Comparison of ENCODE assay signal across 16 mouse cellular contexts in genomic region chr4:126495942-126496790, GRCm38 (mm10). TPM values are rescaled to one million over a fixed set of nuclear protein-coding genes. Genes with fewer than 3 reads are reported as not detected.
DNase-seq lines count a peak whose midpoint lies in the region; ATAC-seq and TF ChIP-seq lines count a peak whose summit lies in the region.
"Had no signal": no experiment of that assay in that cellular context is flagged by ENCODE, and none has a peak within 500 bp of the region (broad histone marks: within the 10 kb centered on the region; RNA-seq: fewer than 3 reads in every experiment).

No protein-coding gene starts in this region.

- H3K4me2 ChIP-seq in heart, embryonic 15.5 days, result no peak overlapping the region
- 0 out of 2 replicates have a peak overlapping the region, but pooled peaks have one; percentile 18 for H3K4me2 ChIP-seq in lung, embryonic 14.5 days
- H3K4me2 ChIP-seq in intestine, embryonic 16.5 days (ENCODE audit: low read depth, low read length), result no peak overlapping the region
- no peak overlapping the region for H3K4me2 ChIP-seq in hindbrain, embryonic 16.5 days (ENCODE audit: low read length)
- H3K4me2 ChIP-seq: forebrain, embryonic 12.5 days; hindbrain, embryonic 13.5 days; liver, embryonic 13.5 days; neural tube, embryonic 13.5 days had no signal

- TF ChIP-seq POLR2A in lung, adult 2 months (IDR thresholded peaks at IDR 0.05; ENCODE audit: borderline replicate concordance, extremely low read depth, low read depth, low read length), result no peak

- no peak for DNase-seq in heart, postnatal 25 days (ENCODE audit: low spot score)
- peak; percentile 91 for DNase-seq in lung, embryonic 14.5 days
- no peak for DNase-seq in lung, adult 2 months
- DNase-seq in telencephalon, adult 2 months (ENCODE audit: low read depth, low spot score), result peak; percentile 6
- no peak for DNase-seq in retina, embryonic 14.5 days (ENCODE audit: low spot score)
- DNase-seq: adrenal gland, postnatal 10 days; cerebellum, adult 9-10 months; embryo, embryonic 11 days; liver, embryonic 13.5 days; thymus, postnatal 36 days had no signal

- no peaks in the 10 kb centered on the region for H3K36me3 ChIP-seq in heart, embryonic 15.5 days
- H3K36me3 ChIP-seq in lung, embryonic 14.5 days (ENCODE audit: insufficient read depth), result no peaks in the 10 kb centered on the region
- no peaks in the 10 kb centered on the region for H3K36me3 ChIP-seq in intestine, embryonic 16.5 days (ENCODE audit: control insufficient read depth, insufficient read depth, low read length)
- H3K36me3 ChIP-seq in hindbrain, embryonic 16.5 days (ENCODE audit: control insufficient read depth, insufficient read depth, low read length), result peaks cover 16% of the 10 kb centered on the region
- H3K36me3 ChIP-seq: liver, embryonic 13.5 days had no signal

- no peak for TF ChIP-seq CTCF in lung, embryonic 14.5 days (IDR thresholded peaks at IDR 0.05; ENCODE audit: low read depth)
- no peak for TF ChIP-seq CTCF in lung, adult 2 months (IDR thresholded peaks at IDR 0.05; ENCODE audit: insufficient read depth, low read length)

- H3K27ac ChIP-seq in heart, embryonic 15.5 days, result peak overlapping the region; percentile 52
- H3K27ac ChIP-seq in lung, embryonic 14.5 days (ENCODE audit: low read depth), result peak overlapping the region; percentile 87
- peak overlapping the region; percentile 34; the same call in 1 of the 2 replicates for H3K27ac ChIP-seq in intestine, embryonic 16.5 days (ENCODE audit: low read length)
- no peak overlapping the region for H3K27ac ChIP-seq in hindbrain, embryonic 16.5 days (ENCODE audit: low read depth, low read length)
- H3K27ac ChIP-seq: forebrain, embryonic 12.5 days; hindbrain, embryonic 13.5 days; liver, embryonic 13.5 days; neural tube, embryonic 13.5 days had no signal

- intact Hi-C loops in heart, postnatal 25 days (cut with DNase I), result no loop called here

- H3K27me3 ChIP-seq in heart, embryonic 15.5 days, result no peaks in the 10 kb centered on the region
- H3K27me3 ChIP-seq in lung, embryonic 14.5 days (ENCODE audit: insufficient read depth, low read length), result no peaks in the 10 kb centered on the region
- H3K27me3 ChIP-seq in intestine, embryonic 16.5 days (replicated peaks; ENCODE audit: control insufficient read depth, insufficient read depth, low read length), result no peaks in the 10 kb centered on the region
- H3K27me3 ChIP-seq in hindbrain, embryonic 16.5 days (replicated peaks; ENCODE audit: control insufficient read depth, insufficient read depth, low read length), result no peaks in the 10 kb centered on the region
- H3K27me3 ChIP-seq: forebrain, embryonic 12.5 days; hindbrain, embryonic 13.5 days; liver, embryonic 13.5 days; neural tube, embryonic 13.5 days had no signal

- no peak for ATAC-seq in heart, embryonic 15.5 days (replicated peaks; ENCODE audit: insufficient number of reproducible peaks, insufficient read depth, low FRiP score, low read depth)
- ATAC-seq in lung, embryonic 14.5 days (ENCODE audit: insufficient read depth), result peak; percentile 89
- no peak for ATAC-seq in intestine, embryonic 16.5 days
- ATAC-seq in hindbrain, embryonic 16.5 days, result no peak

- H3K9me3 ChIP-seq in heart, embryonic 15.5 days (replicated peaks), result no peaks in the 10 kb centered on the region
- no peaks in the 10 kb centered on the region for H3K9me3 ChIP-seq in lung, embryonic 14.5 days (ENCODE audit: low read depth, low read length)
- no peaks in the 10 kb centered on the region for H3K9me3 ChIP-seq in intestine, embryonic 16.5 days (ENCODE audit: control insufficient read depth, low read length)
- H3K9me3 ChIP-seq in hindbrain, embryonic 16.5 days (ENCODE audit: control insufficient read depth, low read length), result no peaks in the 10 kb centered on the region
- H3K9me3 ChIP-seq: forebrain, embryonic 12.5 days; hindbrain, embryonic 13.5 days; liver, embryonic 13.5 days; neural tube, embryonic 13.5 days had no signal

- peaks cover 6% of the 10 kb centered on the region; the same call in 1 of the 2 replicates for H3K4me1 ChIP-seq in heart, embryonic 15.5 days (replicated peaks)
- H3K4me1 ChIP-seq in lung, embryonic 14.5 days (ENCODE audit: insufficient read depth), result peaks cover 6% of the 10 kb centered on the region; the same call in 1 of the 2 replicates
- H3K4me1 ChIP-seq in lung, adult 2 months (ENCODE audit: control insufficient read depth, insufficient read depth, low read length), result peaks cover 9% of the 10 kb centered on the region; the same call in 1 of the 2 replicates
- H3K4me1 ChIP-seq in intestine, embryonic 16.5 days (ENCODE audit: control insufficient read depth, insufficient read depth, low read length), result no peaks in the 10 kb centered on the region
- H3K4me1 ChIP-seq in hindbrain, embryonic 16.5 days (ENCODE audit: control insufficient read depth, insufficient read depth, low read depth, low read length), result no peaks in the 10 kb centered on the region
- H3K4me1 ChIP-seq: forebrain, embryonic 12.5 days; hindbrain, embryonic 13.5 days; liver, embryonic 13.5 days; neural tube, embryonic 13.5 days had no signal

- 65% methylated on average over 5 of the region's 5 CpGs for WGBS in heart, embryonic 15.5 days
- 45% methylated on average over 5 of the region's 5 CpGs for WGBS in lung, embryonic 14.5 days
- 49% methylated on average over 5 of the region's 5 CpGs for WGBS in lung, adult 2 months
- 69% methylated on average over 5 of the region's 5 CpGs for WGBS in intestine, embryonic 16.5 days
- WGBS in hindbrain, embryonic 16.5 days, result 89% methylated on average over 5 of the region's 5 CpGs

- H3K9ac ChIP-seq in heart, embryonic 15.5 days, result no peak overlapping the region
- H3K9ac ChIP-seq in lung, embryonic 14.5 days, result no peak overlapping the region
- no peak overlapping the region for H3K9ac ChIP-seq in intestine, embryonic 16.5 days (ENCODE audit: low read depth, low read length)
- H3K9ac ChIP-seq in hindbrain, embryonic 16.5 days (ENCODE audit: low read depth, low read length), result no peak overlapping the region
- H3K9ac ChIP-seq: forebrain, embryonic 12.5 days; hindbrain, embryonic 13.5 days; liver, embryonic 13.5 days; neural tube, embryonic 13.5 days had no signal

- no peak overlapping the region for H3K4me3 ChIP-seq in heart, embryonic 15.5 days
- H3K4me3 ChIP-seq in lung, embryonic 14.5 days (ENCODE audit: low read depth, low read length), result no peak overlapping the region
- no peak overlapping the region for H3K4me3 ChIP-seq in lung, adult 2 months (replicated peaks; ENCODE audit: extremely low read depth, low read depth, low read length)
- no peak overlapping the region for H3K4me3 ChIP-seq in intestine, embryonic 16.5 days (ENCODE audit: low read length)
- no peak overlapping the region for H3K4me3 ChIP-seq in hindbrain, embryonic 16.5 days (ENCODE audit: low read length)
- H3K4me3 ChIP-seq: forebrain, embryonic 12.5 days; hindbrain, embryonic 13.5 days; liver, embryonic 13.5 days; neural tube, embryonic 13.5 days had no signal

RNA-seq across cellular contexts. Expression of gene Ago1, which starts 27.8 kb away (rescaled TPM):
- 1.9 and 2.5 TPM in 2 replicates for polyA plus RNA-seq in heart, embryonic 15.5 days (2015; fragmentation: Nextera tagmentation; extraction: Ambion mirVana)
- 10 to 100 TPM; 10.7 to 12.3 TPM for total RNA-seq in heart, postnatal 25 days (2021)
- 10.7 and 11.6 TPM in 2 replicates for polyA plus RNA-seq in lung, embryonic 14.5 days (2014; fragmentation: Nextera tagmentation; extraction: Ambion mirVana)
- 28.5 and 35.0 TPM in 2 replicates for polyA plus RNA-seq in lung, adult 2 months (2012; rRNA removed)
- polyA plus RNA-seq in intestine, embryonic 16.5 days (2015; fragmentation: Nextera tagmentation; extraction: Ambion mirVana), result 3.3 and 3.5 TPM in 2 replicates
- 8.3 and 8.4 TPM in 2 replicates for polyA plus RNA-seq in hindbrain, embryonic 16.5 days (2015; fragmentation: Nextera tagmentation; extraction: Ambion mirVana)

RNA-seq across cellular contexts. Expression of gene Ago4, which starts 37.1 kb away (rescaled TPM):
- polyA plus RNA-seq in heart, embryonic 15.5 days (2015; fragmentation: Nextera tagmentation; extraction: Ambion mirVana), result 0.97 and 1.4 TPM in 2 replicates
- 1 to 10 TPM; 7.5 to 7.9 TPM for total RNA-seq in heart, postnatal 25 days (2021)
- polyA plus RNA-seq in lung, embryonic 14.5 days (2014; fragmentation: Nextera tagmentation; extraction: Ambion mirVana), result 2.9 and 3.5 TPM in 2 replicates
- polyA plus RNA-seq in lung, adult 2 months (2012; rRNA removed), result 2.9 and 4.2 TPM in 2 replicates
- polyA plus RNA-seq in intestine, embryonic 16.5 days (2015; fragmentation: Nextera tagmentation; extraction: Ambion mirVana), result 0.65 and 0.86 TPM in 2 replicates
- 6.0 and 6.7 TPM in 2 replicates for polyA plus RNA-seq in hindbrain, embryonic 16.5 days (2015; fragmentation: Nextera tagmentation; extraction: Ambion mirVana)

Comparison
In these comparisons a context has a peak if more than half of its experiments do, and no peak if none do; other contexts are left out.
1. DNase-seq: peak in lung, embryonic 14.5 days (single experiment) and telencephalon, adult 2 months (single experiment); none in heart, postnatal 25 days (single experiment), lung, adult 2 months (single experiment) and retina, embryonic 14.5 days (single experiment).